In genomic region chr3:152956038-152956437, GRCm38 (mm10) we compare ENCODE assay signal across 29 mouse cellular contexts. TPM values are rescaled to one million over a fixed set of nuclear protein-coding genes. Genes with fewer than 3 reads are reported as not detected.
DNase-seq lines count a peak whose midpoint lies in the region; ATAC-seq lines count a peak whose summit lies in the region.
"Had no signal": no experiment of that assay in that cellular context is flagged by ENCODE, and none has a peak within 500 bp of the region (broad histone marks: within the 10 kb centered on the region; RNA-seq: fewer than 3 reads in every experiment).

No protein-coding gene starts in this region.

- H3K4me1 ChIP-seq in liver, embryonic 13.5 days (replicated peaks) = peaks cover 26% of the 10 kb centered on the region
- H3K4me1 ChIP-seq: forebrain, embryonic 10.5 days; forebrain, embryonic 13.5 days; heart, embryonic 12.5 days; heart, embryonic 15.5 days; hindbrain, embryonic 10.5 days had no signal

- no peaks in the 10 kb centered on the region for H3K9me3 ChIP-seq in liver, embryonic 13.5 days (replicated peaks)
- H3K9me3 ChIP-seq: forebrain, embryonic 10.5 days; forebrain, embryonic 13.5 days; G1E; heart, embryonic 15.5 days; hindbrain, embryonic 10.5 days; hindbrain, embryonic 13.5 days had no signal

- no peak for DNase-seq in liver, embryonic 13.5 days
- no peak for DNase-seq in liver
- peak; percentile 51 for DNase-seq in CD4-positive helper T cell, adult 2 months (ENCODE audit: low read depth, low spot score)
- DNase-seq in induced T-regulatory cell, adult 2 months (ENCODE audit: low read depth) = peak; percentile 60
- no peak for DNase-seq in gastrocnemius, postnatal 4 days (ENCODE audit: low spot score in 2 of 2)
- DNase-seq in kidney, postnatal 25 days = no peak
- no peak for DNase-seq in thymus, adult 18-20 months
- DNase-seq: adrenal gland, postnatal 10 days; adrenal gland, postnatal 36 days; B cell, adult 2 months; cerebellum, adult 18-20 months; cerebellum, adult 9-10 months; cerebellum, postnatal 14 days; gastrocnemius, postnatal 10 days; gastrocnemius, postnatal 36 days; heart, adult 11 months; heart, postnatal 10 days; heart, postnatal 36 days had no signal

- H3K27ac ChIP-seq in liver, embryonic 13.5 days = no peak overlapping the region
- H3K27ac ChIP-seq: forebrain, embryonic 10.5 days; forebrain, embryonic 13.5 days; heart, embryonic 15.5 days; hindbrain, embryonic 10.5 days; hindbrain, embryonic 13.5 days had no signal

- H3K36me3 ChIP-seq in liver, embryonic 13.5 days = no peaks in the 10 kb centered on the region
- H3K36me3 ChIP-seq: forebrain, embryonic 10.5 days; G1E; heart, embryonic 12.5 days; heart, embryonic 15.5 days; hindbrain, embryonic 10.5 days; hindbrain, embryonic 13.5 days had no signal

- no peak overlapping the region for H3K4me2 ChIP-seq in liver, embryonic 13.5 days
- H3K4me2 ChIP-seq: forebrain, embryonic 13.5 days; heart, embryonic 12.5 days; heart, embryonic 15.5 days; hindbrain, embryonic 13.5 days had no signal

- peak; percentile 32; the same call in 1 of the 2 replicates for ATAC-seq in liver, embryonic 13.5 days (ENCODE audit: low read depth)
- peak; percentile 63 for ATAC-seq in CD4-positive, CD25-positive, alpha-beta regulatory T cell, adult 4 months
- ATAC-seq: forebrain, embryonic 13.5 days; forebrain, embryonic 16.5 days; hindbrain, embryonic 16.5 days had no signal

- no peak overlapping the region for H3K4me3 ChIP-seq in liver, embryonic 13.5 days (replicated peaks)
- H3K4me3 ChIP-seq: forebrain, embryonic 10.5 days; forebrain, embryonic 13.5 days; heart, embryonic 12.5 days; heart, embryonic 15.5 days; hindbrain, embryonic 10.5 days; hindbrain, embryonic 13.5 days had no signal

- H3K27me3 ChIP-seq in liver, embryonic 13.5 days = no peaks in the 10 kb centered on the region
- H3K27me3 ChIP-seq: CH12.LX; forebrain, embryonic 13.5 days; heart, embryonic 12.5 days; heart, embryonic 15.5 days had no signal

- 42% methylated on average over 5 of the region's 5 CpGs for WGBS in liver, embryonic 13.5 days (ENCODE audit: insufficient replicate concordance)

- H3K9ac ChIP-seq in liver, embryonic 13.5 days = no peak overlapping the region
- H3K9ac ChIP-seq: forebrain, embryonic 13.5 days; heart, embryonic 12.5 days; heart, embryonic 15.5 days; hindbrain, embryonic 13.5 days had no signal

RNA-seq across cellular contexts. Expression of gene St6galnac5, which starts 26.0 kb away (rescaled TPM):
- polyA plus RNA-seq in liver, embryonic 13.5 days (2015; fragmentation: Nextera tagmentation; extraction: Ambion mirVana) = 0.02 and 0.06 TPM in 2 replicates
- not detected for polyA plus RNA-seq in CD4-positive, CD25-positive, alpha-beta regulatory T cell, adult 4 months (2017; shearing (Covaris generic))
- under 1 TPM; 0.25 to 0.31 TPM for total RNA-seq in gastrocnemius, postnatal 4 days (2021)
- total RNA-seq: CH12.LX; heart, postnatal 10 days; heart, postnatal 36 days had no signal
- polyA plus RNA-seq: G1E had no signal

Comparison
In these comparisons a context has a peak if more than half of its experiments do, and no peak if none do; other contexts are left out.
1. DNase-seq: peak in CD4-positive helper T cell, adult 2 months (single experiment) and induced T-regulatory cell, adult 2 months (single experiment); none in liver, embryonic 13.5 days (single experiment), liver (single experiment), gastrocnemius, postnatal 4 days (0 of 2), kidney, postnatal 25 days (0 of 2) and thymus, adult 18-20 months (0 of 2).